Mouse (Mus musculus): Measurements from ENCODE around the gene Fbxw4. TPM values are rescaled to one million over a fixed set of nuclear protein-coding genes. Genes with fewer than 3 reads are reported as not detected.

Gene Fbxw4
- total and polyA plus RNA-seq, 2 experiments from 2014 or later: 3.0 to 43.7 TPM

- no peak overlapping the region for H3K9ac ChIP-seq (replicated peaks; ENCODE audit: low read depth, low read length)
- ATAC-seq (ENCODE audit: insufficient read depth, low read depth) (no peak), DNase-seq (ENCODE audit: low spot score) (no peak)
- H3K4me2 ChIP-seq (ENCODE audit: low read depth, low read length): no peak overlapping the region
- H3K27me3 ChIP-seq (ENCODE audit: control insufficient read depth, insufficient read depth, low read length): no peaks in the 10 kb centered on the region
- no peaks in the 10 kb centered on the region for H3K9me3 ChIP-seq (replicated peaks; ENCODE audit: control insufficient read depth, low read length)
- peaks cover 15% of the 10 kb centered on the region for H3K4me1 ChIP-seq (ENCODE audit: control insufficient read depth, insufficient read depth)
- H3K36me3 ChIP-seq (replicated peaks; ENCODE audit: control insufficient read depth, insufficient read depth, low read length): peaks cover 25% of the 10 kb centered on the region
- H3K27ac ChIP-seq (ENCODE audit: low read depth): no peak overlapping the region
- WGBS: 64% methylated on average over 3 of the region's 3 CpGs
- TF ChIP-seq EP300 (IDR thresholded peaks at IDR 0.05; ENCODE audit: low read depth): no peak
- TF ChIP-seq CTCF (IDR thresholded peaks at IDR 0.05; ENCODE audit: low read depth): peak; percentile 57
- no peak overlapping the region for H3K4me3 ChIP-seq (ENCODE audit: low read depth, low read length)
Measured at GRCm38 (mm10) chr19:45581257-45581656, 78.9 kb downstream of the Fbxw4 start.

GRCm38 (mm10) chr19:45580235-45580634, 79.9 kb downstream of the Fbxw4 start:
- Histone ChIP-seq H3K4me1 (ENCODE audit: control insufficient read depth, insufficient read depth) (peaks cover 21% of the 10 kb centered on the region), H3K9me3 (replicated peaks; ENCODE audit: control insufficient read depth, low read length) (no peaks in the 10 kb centered on the region), H3K9ac (replicated peaks; ENCODE audit: low read depth, low read length) (no peak overlapping the region), H3K27ac (ENCODE audit: low read depth) (no peak overlapping the region), H3K4me3 (ENCODE audit: low read depth, low read length) (no peak overlapping the region), H3K27me3 (ENCODE audit: control insufficient read depth, insufficient read depth, low read length) (no peaks in the 10 kb centered on the region), H3K36me3 (replicated peaks; ENCODE audit: control insufficient read depth, insufficient read depth, low read length) (peaks cover 25% of the 10 kb centered on the region), H3K4me2 (ENCODE audit: low read depth, low read length) (no peak overlapping the region)
- TF ChIP-seq CTCF (IDR thresholded peaks at IDR 0.05; ENCODE audit: low read depth): no peak
- no peak for TF ChIP-seq EP300 (IDR thresholded peaks at IDR 0.05; ENCODE audit: low read depth)
- WGBS: 66% methylated on average over 12 of the region's 12 CpGs
- ATAC-seq (ENCODE audit: insufficient read depth, low read depth) (no peak), DNase-seq (ENCODE audit: low spot score) (no peak)

- WGBS: 51% methylated on average over 7 of the region's 7 CpGs
- Histone ChIP-seq H3K9ac (replicated peaks; ENCODE audit: low read depth, low read length) (no peak overlapping the region; the same call in 1 of the 2 replicates), H3K9me3 (replicated peaks; ENCODE audit: control insufficient read depth, low read length) (no peaks in the 10 kb centered on the region), H3K36me3 (replicated peaks; ENCODE audit: control insufficient read depth, insufficient read depth, low read length) (peaks cover 25% of the 10 kb centered on the region), H3K27ac (ENCODE audit: low read depth) (peak overlapping the region; percentile 40; the same call in 1 of the 2 replicates), H3K27me3 (ENCODE audit: control insufficient read depth, insufficient read depth, low read length) (no peaks in the 10 kb centered on the region), H3K4me1 (ENCODE audit: control insufficient read depth, insufficient read depth) (peaks cover 27% of the 10 kb centered on the region), H3K4me2 (ENCODE audit: low read depth, low read length) (no peak overlapping the region), H3K4me3 (ENCODE audit: low read depth, low read length) (no peak overlapping the region)
- TF ChIP-seq CTCF (IDR thresholded peaks at IDR 0.05; ENCODE audit: low read depth) (no peak), EP300 (IDR thresholded peaks at IDR 0.05; ENCODE audit: low read depth) (no peak)
- DNase-seq (ENCODE audit: low spot score) (peak; percentile 39), ATAC-seq (ENCODE audit: insufficient read depth, low read depth) (peak; percentile 54)
Measured at GRCm38 (mm10) chr19:45579416-45579815, 80.7 kb downstream of the Fbxw4 start.

DNA sequence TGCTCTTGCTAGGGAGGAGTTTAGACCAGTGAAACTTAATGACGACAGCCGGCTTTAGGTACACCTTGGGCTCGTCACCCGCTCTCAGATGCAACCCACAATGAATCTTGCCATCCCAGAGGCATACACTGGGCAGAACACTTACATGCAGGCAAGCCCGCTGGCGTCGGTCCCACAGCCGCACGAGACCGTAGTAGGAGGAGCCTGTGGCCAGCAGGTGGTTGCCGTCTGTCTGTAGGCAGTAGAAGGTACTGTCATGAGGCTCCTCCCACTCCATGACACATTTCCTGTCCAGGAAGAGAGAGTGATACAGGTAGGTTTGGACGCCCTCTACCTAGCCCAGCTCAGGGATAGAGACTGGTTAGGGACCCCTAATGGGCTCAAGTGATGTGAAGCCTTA, 81.1 kb downstream of the Fbxw4 start:
- ATAC-seq (ENCODE audit: insufficient read depth, low read depth) (no peak), DNase-seq (ENCODE audit: low spot score) (no peak)
- H3K4me2 ChIP-seq (ENCODE audit: low read depth, low read length): no peak overlapping the region
- no peaks in the 10 kb centered on the region for H3K27me3 ChIP-seq (ENCODE audit: control insufficient read depth, insufficient read depth, low read length)
- H3K4me3 ChIP-seq (ENCODE audit: low read depth, low read length): no peak overlapping the region
- H3K27ac ChIP-seq (ENCODE audit: low read depth): 0 out of 2 replicates have a peak overlapping the region, but pooled peaks have one; percentile 40
- WGBS: 71% methylated on average over 12 of the region's 12 CpGs
- no peaks in the 10 kb centered on the region for H3K9me3 ChIP-seq (replicated peaks; ENCODE audit: control insufficient read depth, low read length)
- H3K4me1 ChIP-seq (ENCODE audit: control insufficient read depth, insufficient read depth): peaks cover 27% of the 10 kb centered on the region
- TF ChIP-seq CTCF (IDR thresholded peaks at IDR 0.05; ENCODE audit: low read depth) (no peak), EP300 (IDR thresholded peaks at IDR 0.05; ENCODE audit: low read depth) (no peak)
- H3K9ac ChIP-seq (replicated peaks; ENCODE audit: low read depth, low read length): no peak overlapping the region
- H3K36me3 ChIP-seq (replicated peaks; ENCODE audit: control insufficient read depth, insufficient read depth, low read length): peaks cover 23% of the 10 kb centered on the region

- peaks cover 27% of the 10 kb centered on the region for H3K4me1 ChIP-seq (ENCODE audit: control insufficient read depth, insufficient read depth)
- H3K4me2 ChIP-seq (ENCODE audit: low read depth, low read length): no peak overlapping the region
- DNase-seq (ENCODE audit: low spot score) (no peak), ATAC-seq (ENCODE audit: insufficient read depth, low read depth) (no peak)
- H3K9me3 ChIP-seq (replicated peaks; ENCODE audit: control insufficient read depth, low read length): no peaks in the 10 kb centered on the region
- H3K9ac ChIP-seq (replicated peaks; ENCODE audit: low read depth, low read length): no peak overlapping the region
- peaks cover 25% of the 10 kb centered on the region for H3K36me3 ChIP-seq (replicated peaks; ENCODE audit: control insufficient read depth, insufficient read depth, low read length)
- TF ChIP-seq CTCF (IDR thresholded peaks at IDR 0.05; ENCODE audit: low read depth) (no peak), EP300 (IDR thresholded peaks at IDR 0.05; ENCODE audit: low read depth) (no peak)
- H3K27me3 ChIP-seq (ENCODE audit: control insufficient read depth, insufficient read depth, low read length): no peaks in the 10 kb centered on the region
- WGBS: 78% methylated on average over 14 of the region's 14 CpGs
- no peak overlapping the region for H3K4me3 ChIP-seq (ENCODE audit: low read depth, low read length)
- H3K27ac ChIP-seq (ENCODE audit: low read depth): no peak overlapping the region
Measured at GRCm38 (mm10) chr19:45577141-45577750, 82.9 kb downstream of the Fbxw4 start.

GRCm38 (mm10) chr19:45575632-45576001, 84.5 kb downstream of the Fbxw4 start:
- no peaks in the 10 kb centered on the region for H3K27me3 ChIP-seq (ENCODE audit: control insufficient read depth, insufficient read depth, low read length)
- H3K9ac ChIP-seq (replicated peaks; ENCODE audit: low read depth, low read length): no peak overlapping the region
- H3K4me2 ChIP-seq (ENCODE audit: low read depth, low read length): peak overlapping the region; percentile 25; the same call in 1 of the 2 replicates
- WGBS: 24% methylated on average over 8 of the region's 8 CpGs
- DNase-seq (ENCODE audit: low spot score) (no peak), ATAC-seq (ENCODE audit: insufficient read depth, low read depth) (no peak)
- TF ChIP-seq CTCF (IDR thresholded peaks at IDR 0.05; ENCODE audit: low read depth) (no peak), EP300 (IDR thresholded peaks at IDR 0.05; ENCODE audit: low read depth) (no peak)
- H3K9me3 ChIP-seq (replicated peaks; ENCODE audit: control insufficient read depth, low read length): no peaks in the 10 kb centered on the region
- H3K4me1 ChIP-seq (ENCODE audit: control insufficient read depth, insufficient read depth): peaks cover 27% of the 10 kb centered on the region
- H3K36me3 ChIP-seq (replicated peaks; ENCODE audit: control insufficient read depth, insufficient read depth, low read length): peaks cover 32% of the 10 kb centered on the region
- 0 out of 2 replicates have a peak overlapping the region, but pooled peaks have one; percentile 13 for H3K27ac ChIP-seq (ENCODE audit: low read depth)
- H3K4me3 ChIP-seq (ENCODE audit: low read depth, low read length): no peak overlapping the region
